Mouse (Mus musculus) gastrocnemius, postnatal 25 days (tissue): ENCODE data around the gene D11Wsu47e. TPM values are rescaled to one million over a fixed set of nuclear protein-coding genes. Genes with fewer than 3 reads are reported as not detected.

Source experiments
- DNase-seq: peaks from one replicate; pipeline ENCODE4 v3.0.0; 2022
- total RNA-seq, 2 experiments: library from RNA; stranded (reverse); gene quantifications; 1 replicate in 1 of 2; 2 replicates in 1 of 2; pipeline ENCODE4 v1.2.3; 2021

The D11Wsu47e gene
- total RNA-seq, 2 experiments from 2014 or later: 4.6 TPM

GRCm38 (mm10) chr11:113736848-113737552 lies 52.8 kb downstream of the D11Wsu47e start:
- DNase-seq: no peak

- DNase-seq: no peak
These were observed 53.3 kb downstream of the D11Wsu47e start for GRCm38 (mm10) chr11:113737553-113737854.

GRCm38 (mm10) chr11:113737912-113738311 lies 53.7 kb downstream of the D11Wsu47e start:
- no peak for DNase-seq

GRCm38 (mm10) chr11:113739213-113739612 lies 55.0 kb downstream of the D11Wsu47e start:
- DNase-seq: no peak

- no peak for DNase-seq
These were observed 55.9 kb downstream of the D11Wsu47e start for GRCm38 (mm10) chr11:113740100-113740499.

GRCm38 (mm10) chr11:113742998-113743397 lies 58.8 kb downstream of the D11Wsu47e start:
- no peak for DNase-seq

Other genes starting within 250 kb of the D11Wsu47e start
- not detected for gene Sstr2, start 65.1 kb upstream of the D11Wsu47e start, total RNA-seq
- 10 to 100 TPM; 18.6 to 20.2 TPM for gene Cog1, start 35.2 kb upstream of the D11Wsu47e start, total RNA-seq
- gene Slc39a11, start 34.3 kb upstream of the D11Wsu47e start, total RNA-seq: 1 to 10 TPM; 1.8 to 3.1 TPM
- gene Fam104a, start 257 bp upstream of the D11Wsu47e start, total RNA-seq: 10 to 100 TPM; 24.7 to 25.4 TPM
- not detected for gene Cpsf4l, start 25.6 kb downstream of the D11Wsu47e start, total RNA-seq
- gene Cdc42ep4, start 67.5 kb downstream of the D11Wsu47e start, total RNA-seq: 1 to 10 TPM; 5.2 to 7.3 TPM